Mouse (Mus musculus): Measurements from ENCODE around the gene Apela. TPM values are rescaled to one million over a fixed set of nuclear protein-coding genes. Genes with fewer than 3 reads are reported as not detected.

Apela gene
- polyA plus RNA-seq, 1 experiment from 2014 or later = 1.1 TPM

DNA sequence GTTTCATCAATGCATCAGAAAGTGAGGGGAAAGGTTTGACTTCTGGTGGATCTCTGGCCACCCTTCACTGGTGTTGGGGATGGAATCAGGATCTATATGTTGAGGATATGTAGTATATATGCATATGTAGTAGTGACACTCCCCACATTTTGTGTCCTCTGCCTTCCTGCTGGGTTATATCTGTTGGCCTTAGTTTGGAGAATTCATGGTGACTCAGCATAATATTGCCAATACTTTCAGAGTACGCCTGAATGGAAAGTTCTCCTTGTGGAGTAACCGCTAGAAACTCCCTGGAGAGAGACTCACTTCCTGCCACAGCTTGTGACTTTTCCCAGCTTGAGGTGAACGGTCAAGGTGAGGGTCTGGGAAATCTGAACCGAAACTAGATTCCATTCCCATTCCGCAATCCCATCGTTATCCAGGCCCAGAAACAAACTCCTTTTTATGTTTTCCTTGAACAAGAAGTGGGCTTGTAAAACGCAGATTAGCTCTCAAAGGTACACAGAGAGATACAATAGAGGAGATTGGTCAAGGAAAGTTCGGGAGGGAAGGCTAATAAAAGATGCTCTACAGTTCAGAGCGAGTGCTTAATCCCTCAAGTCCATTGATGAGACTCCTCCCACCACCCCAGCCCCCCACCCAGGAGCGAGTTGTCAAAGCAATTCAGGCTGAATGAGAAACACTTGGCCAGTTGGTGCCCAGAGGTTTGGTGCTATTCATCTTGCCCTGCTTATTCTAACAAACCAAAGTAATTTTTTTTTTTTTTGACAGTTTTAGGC, 30.7 kb upstream of the Apela start:
- H3K4me2 ChIP-seq (replicated peaks; ENCODE audit: low read depth) = no peak overlapping the region
- no peak overlapping the region for H3K27ac ChIP-seq (ENCODE audit: low read depth, low read length)
- no peak overlapping the region for H3K4me3 ChIP-seq (ENCODE audit: low read depth, low read length)
- no peaks in the 10 kb centered on the region for H3K4me1 ChIP-seq (replicated peaks; ENCODE audit: control insufficient read depth, insufficient read depth, low read length)
- no peaks in the 10 kb centered on the region for H3K27me3 ChIP-seq (replicated peaks; ENCODE audit: control insufficient read depth, insufficient read depth, low read length)
- H3K9me3 ChIP-seq (ENCODE audit: control insufficient read depth) = no peaks in the 10 kb centered on the region
- no peak for TF ChIP-seq CTCF (IDR thresholded peaks at IDR 0.05; ENCODE audit: low read depth)
- H3K36me3 ChIP-seq (ENCODE audit: control insufficient read depth, insufficient read depth) = no peaks in the 10 kb centered on the region
- no peak for ATAC-seq
- no peak overlapping the region for H3K9ac ChIP-seq (ENCODE audit: low read depth, low read length)
- 47% methylated on average over 10 of the region's 10 CpGs for WGBS

DNA sequence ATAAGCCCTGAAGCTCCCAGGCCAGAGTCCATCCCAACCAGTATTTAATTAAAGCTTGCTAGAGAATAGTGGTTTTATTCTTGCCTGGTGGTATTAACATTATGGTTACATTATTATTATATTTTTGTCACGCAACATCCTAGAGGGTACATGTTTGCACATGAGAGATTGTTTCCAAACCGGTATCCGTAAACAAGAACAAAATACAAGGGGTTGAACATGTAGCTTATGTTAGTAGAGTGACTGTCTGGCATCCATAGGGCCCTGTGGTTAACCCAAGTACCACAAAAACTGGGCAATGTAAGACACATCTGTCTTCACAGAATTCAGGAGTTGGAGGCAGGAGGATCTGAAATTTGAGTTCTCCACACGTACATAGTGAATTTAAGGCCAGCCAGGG, 29.9 kb upstream of the Apela start:
- H3K4me3 ChIP-seq (ENCODE audit: low read depth, low read length) = no peak overlapping the region
- no peak overlapping the region for H3K9ac ChIP-seq (ENCODE audit: low read depth, low read length)
- no peaks in the 10 kb centered on the region for H3K36me3 ChIP-seq (ENCODE audit: control insufficient read depth, insufficient read depth)
- H3K4me2 ChIP-seq (replicated peaks; ENCODE audit: low read depth) = no peak overlapping the region
- WGBS = 91% methylated on average over 4 of the region's 4 CpGs
- TF ChIP-seq CTCF (IDR thresholded peaks at IDR 0.05; ENCODE audit: low read depth) = no peak
- no peak for ATAC-seq
- H3K27me3 ChIP-seq (replicated peaks; ENCODE audit: control insufficient read depth, insufficient read depth, low read length) = no peaks in the 10 kb centered on the region
- H3K9me3 ChIP-seq (ENCODE audit: control insufficient read depth) = no peaks in the 10 kb centered on the region
- no peaks in the 10 kb centered on the region for H3K4me1 ChIP-seq (replicated peaks; ENCODE audit: control insufficient read depth, insufficient read depth, low read length)
- H3K27ac ChIP-seq (ENCODE audit: low read depth, low read length) = no peak overlapping the region

DNA sequence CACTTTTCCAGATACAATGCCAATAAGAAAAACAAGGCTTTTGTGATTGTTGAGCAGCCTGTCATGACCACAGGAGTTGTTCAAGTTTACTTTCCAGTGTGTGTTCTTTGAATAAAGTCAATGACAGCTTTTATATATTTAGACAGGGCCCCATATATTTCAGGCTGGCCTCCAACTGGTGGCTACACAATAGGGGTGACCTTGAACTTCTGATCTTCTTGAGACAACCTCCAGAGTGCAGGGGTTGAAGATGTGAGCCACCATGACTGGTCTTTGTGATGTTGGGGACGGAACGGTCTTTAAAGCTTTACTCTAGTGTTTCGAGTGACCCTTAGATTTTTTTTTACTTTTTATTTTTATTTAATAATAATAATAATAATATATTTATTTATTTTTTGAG, 28.5 kb upstream of the Apela start:
- Histone ChIP-seq H3K4me2 (replicated peaks; ENCODE audit: low read depth) (no peak overlapping the region), H3K4me3 (ENCODE audit: low read depth, low read length) (no peak overlapping the region), H3K9ac (ENCODE audit: low read depth, low read length) (no peak overlapping the region), H3K27me3 (replicated peaks; ENCODE audit: control insufficient read depth, insufficient read depth, low read length) (no peaks in the 10 kb centered on the region), H3K4me1 (replicated peaks; ENCODE audit: control insufficient read depth, insufficient read depth, low read length) (no peaks in the 10 kb centered on the region), H3K9me3 (ENCODE audit: control insufficient read depth) (no peaks in the 10 kb centered on the region), H3K36me3 (ENCODE audit: control insufficient read depth, insufficient read depth) (no peaks in the 10 kb centered on the region), H3K27ac (ENCODE audit: low read depth, low read length) (no peak overlapping the region)
- TF ChIP-seq CTCF (IDR thresholded peaks at IDR 0.05; ENCODE audit: low read depth) = no peak
- no peak for ATAC-seq
- WGBS = 97% methylated on average over 3 of the region's 3 CpGs

- H3K9ac ChIP-seq (ENCODE audit: low read depth, low read length) = no peak overlapping the region
- no peaks in the 10 kb centered on the region for H3K36me3 ChIP-seq (ENCODE audit: control insufficient read depth, insufficient read depth)
- 64% methylated on average over 2 of the region's 2 CpGs for WGBS
- no peak for TF ChIP-seq CTCF (IDR thresholded peaks at IDR 0.05; ENCODE audit: low read depth)
- ATAC-seq = no peak
- no peak overlapping the region for H3K27ac ChIP-seq (ENCODE audit: low read depth, low read length)
- no peak overlapping the region for H3K4me3 ChIP-seq (ENCODE audit: low read depth, low read length)
- no peaks in the 10 kb centered on the region for H3K4me1 ChIP-seq (replicated peaks; ENCODE audit: control insufficient read depth, insufficient read depth, low read length)
- H3K27me3 ChIP-seq (replicated peaks; ENCODE audit: control insufficient read depth, insufficient read depth, low read length) = no peaks in the 10 kb centered on the region
- H3K4me2 ChIP-seq (replicated peaks; ENCODE audit: low read depth) = no peak overlapping the region
- H3K9me3 ChIP-seq (ENCODE audit: control insufficient read depth) = no peaks in the 10 kb centered on the region
Measured at GRCm38 (mm10) chr8:65064071-65064470, 26.9 kb upstream of the Apela start.

DNA sequence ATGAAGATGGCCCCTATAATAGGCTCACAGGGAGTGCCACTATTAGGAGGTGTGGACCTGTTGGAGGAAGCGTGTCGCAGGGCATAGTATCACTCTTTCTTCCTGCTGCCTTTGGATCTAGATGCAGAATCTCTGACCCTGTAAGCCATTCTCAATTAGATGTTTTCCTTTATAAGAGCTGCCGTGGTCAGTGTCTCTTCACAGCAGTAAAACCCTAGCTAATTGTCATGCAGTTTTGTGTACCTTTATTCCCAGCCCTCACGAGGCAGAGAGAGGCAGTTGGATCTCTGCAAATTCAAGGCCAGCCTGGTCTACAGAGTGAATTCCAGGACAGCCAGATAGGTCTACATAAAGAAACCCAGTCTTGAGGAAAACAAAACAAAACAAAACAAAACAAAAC, 25.1 kb upstream of the Apela start:
- Histone ChIP-seq H3K27ac (ENCODE audit: low read depth, low read length) (no peak overlapping the region), H3K36me3 (ENCODE audit: control insufficient read depth, insufficient read depth) (no peaks in the 10 kb centered on the region), H3K9ac (ENCODE audit: low read depth, low read length) (no peak overlapping the region), H3K4me2 (replicated peaks; ENCODE audit: low read depth) (no peak overlapping the region), H3K9me3 (ENCODE audit: control insufficient read depth) (no peaks in the 10 kb centered on the region), H3K27me3 (replicated peaks; ENCODE audit: control insufficient read depth, insufficient read depth, low read length) (no peaks in the 10 kb centered on the region), H3K4me3 (ENCODE audit: low read depth, low read length) (no peak overlapping the region), H3K4me1 (replicated peaks; ENCODE audit: control insufficient read depth, insufficient read depth, low read length) (no peaks in the 10 kb centered on the region)
- WGBS = 75% methylated on average over 4 of the region's 4 CpGs
- ATAC-seq = no peak
- no peak for TF ChIP-seq CTCF (IDR thresholded peaks at IDR 0.05; ENCODE audit: low read depth)

GRCm38 (mm10) chr8:65056722-65057121, 19.6 kb upstream of the Apela start:
- ATAC-seq = no peak

More at GRCm38 (mm10) chr8:65056722-65057121, 19.6 kb upstream of the Apela start:
- H3K27me3 ChIP-seq (replicated peaks; ENCODE audit: control insufficient read depth, insufficient read depth, low read length) = no peaks in the 10 kb centered on the region
- H3K9ac ChIP-seq (ENCODE audit: low read depth, low read length) = no peak overlapping the region
- no peak overlapping the region for H3K4me2 ChIP-seq (replicated peaks; ENCODE audit: low read depth)
- no peaks in the 10 kb centered on the region for H3K9me3 ChIP-seq (ENCODE audit: control insufficient read depth)
- 93% methylated on average over 4 of the region's 4 CpGs for WGBS
- no peaks in the 10 kb centered on the region for H3K4me1 ChIP-seq (replicated peaks; ENCODE audit: control insufficient read depth, insufficient read depth, low read length)
- no peak for TF ChIP-seq CTCF (IDR thresholded peaks at IDR 0.05; ENCODE audit: low read depth)
- H3K4me3 ChIP-seq (ENCODE audit: low read depth, low read length) = no peak overlapping the region
- H3K27ac ChIP-seq (ENCODE audit: low read depth, low read length) = no peak overlapping the region
- no peaks in the 10 kb centered on the region for H3K36me3 ChIP-seq (ENCODE audit: control insufficient read depth, insufficient read depth)

Data from intestine, postnatal 0 days (tissue).